Mouse (Mus musculus): ENCODE data around the gene Map3k6.
A peak's percentile ranks its signal among the peaks of the same experiment; 100 is the strongest.

Map3k6 gene

GRCm38 (mm10) chr4:133286476-133287077, 46.0 kb downstream of the Map3k6 start:
- no peak for DNase-seq

DNA sequence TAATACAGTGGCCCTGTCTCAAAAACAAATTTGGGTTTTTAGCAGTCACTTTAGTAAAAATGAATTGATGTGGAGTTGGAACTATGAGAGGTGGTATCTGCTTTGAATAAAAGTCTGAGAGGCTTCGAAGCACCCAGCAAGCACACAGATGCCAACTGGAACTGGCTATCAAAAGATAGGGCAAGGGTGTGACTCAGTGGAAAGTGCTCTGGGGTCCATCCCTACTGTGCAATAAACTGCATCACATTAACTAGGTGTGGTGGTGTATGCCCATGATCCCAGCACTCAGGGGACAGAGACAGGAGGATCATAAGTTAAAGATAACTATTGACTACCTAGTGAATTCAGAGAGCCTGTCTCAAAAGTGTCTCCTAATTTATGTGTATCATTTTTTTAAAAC, 50.6 kb downstream of the Map3k6 start:
- no peak for DNase-seq

GRCm38 (mm10) chr4:133292405-133292804, 51.8 kb downstream of the Map3k6 start:
- no peak for DNase-seq

- no peak for DNase-seq
These were observed 52.6 kb downstream of the Map3k6 start for GRCm38 (mm10) chr4:133292901-133293843.

DNA sequence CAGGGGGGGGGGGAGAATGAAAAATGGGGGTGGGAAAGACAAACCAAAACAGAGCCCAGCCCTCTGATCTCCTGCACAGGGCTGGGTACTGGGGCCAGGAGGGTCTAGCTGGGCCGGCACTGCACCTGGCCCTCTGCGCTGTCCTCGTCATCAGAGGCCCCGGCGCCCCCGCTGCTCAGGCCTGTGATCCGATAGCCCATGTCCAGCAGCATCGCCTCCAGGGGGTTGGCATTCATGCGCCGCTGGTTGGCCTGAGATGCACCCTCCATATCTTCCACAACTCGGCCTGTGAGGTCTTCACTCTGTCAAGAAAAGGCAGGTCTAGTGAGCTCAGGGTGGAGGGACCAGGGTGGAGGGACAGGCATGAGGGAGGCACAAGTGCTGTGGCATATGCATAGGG, 53.5 kb downstream of the Map3k6 start:
- DNase-seq: no peak

DNA sequence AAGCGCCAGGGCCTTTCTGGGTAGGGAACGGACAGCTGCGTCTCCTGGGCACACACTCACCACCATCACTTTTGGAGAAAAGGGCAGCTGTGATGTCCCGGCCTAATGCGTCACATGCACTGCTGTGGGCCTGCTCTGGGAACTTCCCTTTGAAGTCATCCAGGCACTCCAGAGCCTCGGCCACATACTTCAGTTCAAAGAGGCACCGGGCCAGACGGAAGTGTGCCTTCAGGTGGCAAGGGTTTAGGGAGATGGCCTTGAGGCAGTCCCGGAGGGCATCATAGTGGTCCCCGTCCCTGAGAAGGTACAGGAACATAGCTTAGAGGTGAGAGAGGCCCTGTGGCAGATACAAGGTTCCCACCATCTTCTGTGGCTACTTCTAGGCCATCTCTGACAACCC, 56.7 kb downstream of the Map3k6 start:
- no peak for DNase-seq

DNA sequence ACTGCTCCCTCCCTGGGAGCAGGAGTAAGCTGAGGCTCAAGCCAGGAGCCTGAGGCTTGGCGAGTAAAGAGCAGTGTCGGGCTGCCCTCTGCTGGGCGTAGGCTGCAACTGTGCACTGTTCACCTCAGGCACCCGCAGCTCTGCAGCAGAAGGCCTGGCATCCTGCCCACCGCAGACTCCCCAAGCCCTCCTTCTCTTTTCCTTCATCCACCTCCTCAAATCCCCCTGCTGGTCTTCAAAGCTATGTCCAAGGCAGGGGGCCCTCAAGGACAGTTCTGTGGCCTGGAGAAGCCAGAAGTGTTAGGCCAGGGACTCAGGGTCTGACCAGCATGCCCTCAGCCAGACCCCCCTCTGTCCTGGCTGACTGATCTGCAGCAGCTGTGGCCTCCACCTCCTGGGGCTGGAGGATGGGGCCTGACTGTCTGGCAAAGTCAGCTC, 57.2 kb downstream of the Map3k6 start:
- peak; percentile 86 for DNase-seq

DNA sequence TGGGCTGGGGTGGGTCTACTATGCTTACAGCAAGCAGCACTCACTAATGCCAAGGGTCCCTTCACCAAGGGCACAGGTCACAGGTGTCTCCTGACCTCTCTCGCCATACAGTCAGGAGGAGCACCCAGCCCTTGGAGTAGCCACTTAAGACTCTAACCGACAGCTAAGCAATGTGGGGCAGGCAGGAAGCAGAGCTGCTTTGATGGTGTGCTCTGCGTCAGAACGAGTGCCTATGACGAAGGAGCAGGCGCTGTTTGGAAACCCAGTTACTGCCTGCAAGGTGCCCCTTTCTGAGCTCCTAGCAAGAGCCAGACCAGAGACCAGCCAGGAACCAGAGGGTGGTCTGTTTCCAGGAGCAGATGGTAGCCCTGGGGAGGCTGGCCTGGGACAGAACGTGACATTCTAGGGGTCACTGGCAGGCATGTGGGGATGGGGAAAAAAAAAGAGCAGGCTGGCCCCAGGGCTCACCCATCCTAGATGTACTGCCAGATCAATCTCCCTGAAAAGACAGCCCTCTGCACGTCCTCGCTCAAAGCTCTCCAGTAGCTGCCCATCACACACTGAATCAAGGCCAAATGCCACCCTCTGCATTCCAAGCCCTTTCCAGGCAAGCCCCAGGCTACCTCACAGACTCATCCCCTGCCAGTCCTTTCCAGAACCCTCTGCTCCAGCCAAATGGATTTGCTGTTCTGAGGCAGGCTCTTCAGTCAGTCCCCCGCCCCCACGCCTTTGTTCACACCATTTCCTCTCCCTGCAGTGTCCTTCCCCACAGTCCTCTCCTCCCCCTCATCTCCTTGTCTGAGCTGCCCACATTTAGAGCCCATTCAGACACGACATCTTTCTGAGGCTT, 58.1 kb downstream of the Map3k6 start:
- peak; percentile 92 for DNase-seq

DNA sequence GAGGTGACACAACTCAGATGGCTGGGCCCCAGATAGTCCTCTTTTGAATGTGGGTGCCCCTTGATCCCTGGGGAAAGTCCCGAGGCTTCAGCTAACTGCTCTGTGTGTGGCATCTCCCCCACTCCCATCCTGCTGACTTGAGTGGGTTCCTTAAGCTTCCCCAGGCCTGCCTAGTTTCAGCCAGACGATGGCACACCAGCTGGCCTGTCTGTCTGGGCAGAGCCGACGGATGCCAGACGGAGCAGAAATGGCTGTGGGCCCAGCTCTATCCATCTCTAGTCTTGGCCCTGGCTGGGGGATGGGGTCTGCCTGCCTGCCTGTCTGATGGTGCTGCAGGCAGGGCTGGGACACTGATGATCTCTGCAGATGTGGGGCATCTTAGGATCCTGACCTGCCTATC, 59.1 kb downstream of the Map3k6 start:
- peak; percentile 83 for DNase-seq

DNA sequence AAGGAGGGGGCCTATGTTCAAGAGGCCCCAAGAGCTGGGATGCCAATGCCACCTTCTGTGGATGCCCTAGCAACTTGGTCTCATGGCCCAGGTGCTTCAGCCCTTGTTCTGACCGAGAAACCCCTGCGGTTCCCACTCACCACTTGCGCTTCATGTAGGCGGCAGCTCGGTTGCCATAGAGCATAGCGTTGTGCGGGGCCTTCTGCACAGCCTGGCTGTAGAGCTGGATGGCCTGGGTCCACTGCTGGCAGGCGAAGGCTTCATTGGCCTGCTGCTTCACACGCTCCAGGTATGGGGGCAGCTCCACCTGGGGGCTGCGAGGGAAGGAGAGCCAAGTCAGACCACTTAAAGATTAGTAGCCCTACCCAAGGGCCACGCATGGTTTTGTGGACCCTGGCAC, 59.8 kb downstream of the Map3k6 start:
- DNase-seq: no peak

DNA sequence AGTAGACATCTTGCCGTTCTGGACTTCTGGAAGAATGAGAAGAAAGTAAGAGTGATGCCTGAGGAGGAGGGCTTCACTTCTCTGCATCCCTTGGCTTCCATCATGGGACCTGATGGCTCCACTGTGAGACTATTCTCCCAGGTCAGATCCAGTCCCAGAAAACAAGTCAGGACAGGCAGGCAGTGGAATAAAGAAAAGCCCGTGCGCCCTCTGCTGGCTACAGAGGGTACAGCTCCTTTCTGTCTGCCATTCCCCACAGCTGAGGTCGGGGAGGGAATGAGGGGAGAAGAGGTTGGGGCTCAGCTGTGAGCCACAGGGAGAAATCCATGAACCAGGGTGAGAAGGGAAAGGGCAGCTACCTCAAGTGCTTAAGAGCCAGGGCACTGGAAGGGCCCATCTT, 61.2 kb downstream of the Map3k6 start:
- peak; percentile 75 for DNase-seq
